Mouse (Mus musculus) gastrocnemius, postnatal 25 days (tissue): Measurements from ENCODE around the gene Wipf1. TPM values are rescaled to one million over a fixed set of nuclear protein-coding genes. Genes with fewer than 3 reads are reported as not detected.

Experiments
- DNase-seq: peaks from one replicate; pipeline ENCODE4 v3.0.0; 2022
- total RNA-seq, 2 experiments: library from RNA; stranded (reverse); gene quantifications; 1 replicate in 1 of 2; 2 replicates in 1 of 2; pipeline ENCODE4 v1.2.3; 2021

The Wipf1 gene
- total RNA-seq, 2 experiments from 2014 or later, result 11.2 to 11.5 TPM

DNA sequence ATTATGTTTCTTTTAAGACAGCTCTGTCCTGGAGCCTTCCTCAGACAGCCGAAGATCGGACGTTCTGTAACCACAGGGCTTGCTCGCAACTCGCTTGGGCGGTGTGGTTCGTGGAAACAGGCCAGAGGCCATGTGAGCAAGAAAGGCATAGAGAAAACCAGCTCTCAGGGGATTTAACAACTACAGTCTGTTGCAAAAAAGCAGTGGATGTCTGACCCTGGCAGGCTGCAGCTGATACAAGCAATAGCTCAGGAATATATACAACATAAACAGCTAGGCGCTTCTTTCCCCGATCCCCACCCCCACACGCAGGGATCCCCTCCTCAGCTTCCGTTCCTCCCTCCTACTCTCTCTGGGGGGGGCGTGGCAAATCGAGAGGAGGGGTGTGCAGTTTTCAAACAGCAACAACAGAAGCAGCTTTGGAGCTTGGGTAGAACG, 97.6 kb downstream of the Wipf1 start:
- peak; percentile 36 for DNase-seq

DNA sequence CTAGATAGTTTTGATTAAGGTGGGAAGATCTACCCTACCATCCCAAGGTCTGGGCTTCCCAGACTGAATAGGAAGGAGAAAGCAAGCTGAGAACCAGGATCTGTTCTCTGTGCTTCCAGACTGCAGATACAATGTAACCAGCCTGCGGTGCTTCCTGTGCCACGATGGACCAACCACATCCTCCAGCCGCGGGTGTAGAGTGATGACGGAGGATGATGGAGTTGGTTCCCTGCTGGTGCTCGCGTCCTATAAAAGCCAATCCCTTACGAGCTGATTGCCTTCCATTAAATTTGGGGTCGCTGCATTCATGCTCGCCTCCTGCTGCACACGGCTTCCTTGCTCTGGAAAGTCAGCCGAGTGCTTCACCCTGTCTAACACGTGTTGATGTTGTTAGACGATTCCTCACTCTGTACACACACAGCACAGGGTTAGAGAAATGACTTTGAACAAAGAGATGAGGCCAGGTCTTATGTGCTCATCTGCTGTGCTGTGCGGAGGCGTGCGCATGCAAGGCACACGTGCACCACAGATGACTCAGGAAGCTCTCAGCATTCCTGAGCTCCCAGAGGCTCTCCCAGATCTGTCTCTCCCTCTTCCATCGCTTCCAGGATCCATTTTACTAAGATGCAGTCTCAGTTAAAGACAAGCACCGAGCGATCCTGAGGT, 100.6 kb downstream of the Wipf1 start:
- peak; percentile 60 for DNase-seq

DNA sequence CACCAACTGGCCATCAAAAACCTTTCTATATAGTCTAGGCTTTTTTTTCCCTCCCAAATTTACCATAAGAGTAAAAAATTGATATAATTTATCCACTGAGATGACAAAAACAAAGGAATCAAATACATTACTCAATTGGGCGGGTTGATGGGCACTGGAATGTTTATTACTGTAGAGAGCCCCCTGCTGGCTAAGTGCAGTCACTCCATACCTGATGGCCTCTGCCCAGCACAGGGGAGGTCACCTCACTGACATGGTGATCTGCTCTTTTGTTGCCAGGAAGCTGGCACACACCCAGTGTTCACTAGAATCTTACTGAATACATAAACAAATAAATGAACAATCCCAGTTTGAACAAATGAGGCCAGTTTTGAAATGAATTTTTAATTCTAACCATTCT, 102.2 kb downstream of the Wipf1 start:
- no peak for DNase-seq

DNA sequence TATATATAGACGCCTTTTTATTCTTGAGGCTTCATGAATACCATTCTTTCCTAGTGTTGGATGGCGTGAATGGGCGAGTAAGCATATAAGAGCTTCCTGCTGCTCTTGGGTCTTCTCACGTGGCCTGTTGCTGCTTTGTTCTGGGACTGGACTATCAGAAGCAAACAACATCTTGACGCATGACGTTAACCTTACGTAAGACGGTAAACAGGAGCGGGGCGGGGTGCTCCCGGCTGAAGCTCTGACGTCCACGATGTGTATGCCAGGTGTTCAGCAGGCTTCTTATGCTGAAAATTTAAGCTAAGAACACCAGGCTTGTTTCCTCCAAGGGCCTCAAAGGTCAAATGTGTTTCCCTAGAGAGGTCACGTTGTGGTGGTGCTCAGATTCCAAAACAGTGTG, 103.7 kb downstream of the Wipf1 start:
- no peak for DNase-seq

DNA sequence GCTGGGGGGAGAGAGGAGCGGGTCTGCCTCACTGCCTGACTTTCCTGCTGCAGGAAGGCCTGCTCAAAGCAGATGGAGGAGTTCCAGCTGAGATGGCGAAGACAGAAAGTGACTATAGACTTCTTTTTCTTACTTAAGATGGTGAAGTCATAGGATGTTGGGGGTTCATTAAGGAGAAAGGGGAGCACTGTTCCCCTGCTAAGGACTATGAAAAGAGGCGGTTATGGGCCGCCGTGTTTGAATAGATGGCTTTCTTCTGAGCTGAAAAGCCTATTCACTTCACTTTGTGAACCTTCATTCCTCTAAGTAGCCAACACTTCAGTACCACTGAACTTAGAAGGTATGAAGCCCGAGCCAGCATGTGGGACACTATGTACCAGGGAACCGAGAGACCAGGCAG, 109.8 kb downstream of the Wipf1 start:
- DNase-seq, result no peak

DNA sequence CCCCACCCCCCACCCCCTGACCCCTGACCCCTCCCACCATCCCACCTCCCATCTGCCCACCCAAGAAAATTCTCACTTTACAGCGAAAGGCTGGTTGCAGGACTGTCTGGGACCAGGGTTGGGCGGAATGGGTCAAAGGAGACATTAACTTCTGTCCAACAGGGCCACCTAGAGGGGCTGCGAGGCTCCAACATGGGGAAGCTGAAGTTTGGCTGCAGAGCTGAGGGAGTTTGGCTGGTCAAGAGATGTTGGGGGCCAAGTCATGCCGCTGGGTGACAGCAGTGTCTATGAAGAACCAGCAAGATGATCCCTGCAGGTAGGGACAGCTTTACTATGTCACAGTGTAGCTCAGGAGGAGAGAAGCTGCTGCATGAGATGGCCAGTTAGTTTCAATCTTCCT, 110.2 kb downstream of the Wipf1 start:
- DNase-seq, result peak; percentile 27

DNA sequence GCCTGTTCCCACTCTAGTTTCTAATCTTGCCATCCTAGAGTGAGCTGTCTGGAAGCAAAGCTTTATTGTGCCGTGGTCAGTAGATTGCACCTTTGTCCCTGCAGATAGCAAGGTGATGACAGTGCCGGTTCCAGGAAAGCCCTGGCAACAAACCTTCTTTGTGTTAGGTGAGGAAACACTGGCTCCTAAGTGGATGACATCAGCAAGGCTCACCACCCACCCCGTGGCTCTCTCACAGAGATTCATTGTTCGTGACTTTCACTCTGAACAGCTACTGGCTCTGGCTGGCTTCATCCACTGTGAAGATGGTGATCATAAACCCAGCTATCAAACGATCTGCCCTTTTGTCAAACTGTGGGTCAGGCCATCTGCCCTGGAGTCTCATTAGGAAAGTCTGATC, 113.6 kb downstream of the Wipf1 start:
- no peak for DNase-seq

DNA sequence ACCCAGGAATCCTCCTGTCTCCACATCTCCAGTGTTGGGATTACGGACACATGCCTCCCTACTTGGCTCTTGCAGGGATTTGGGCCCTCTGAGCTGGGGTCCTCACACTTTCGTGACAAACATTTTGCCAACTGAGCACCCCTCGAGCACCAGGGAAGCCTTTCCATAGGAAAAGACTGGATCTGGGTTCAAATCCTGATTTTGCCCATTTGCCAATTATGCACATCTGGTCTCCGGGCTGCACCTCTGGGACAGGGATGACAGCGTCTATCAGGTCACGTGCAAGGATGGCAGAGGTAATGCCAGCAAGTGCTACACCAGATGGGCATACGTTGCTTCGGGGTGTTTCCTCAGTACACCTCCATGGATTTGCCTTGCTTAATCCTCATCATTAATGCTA, 119.5 kb downstream of the Wipf1 start:
- no peak for DNase-seq

DNA sequence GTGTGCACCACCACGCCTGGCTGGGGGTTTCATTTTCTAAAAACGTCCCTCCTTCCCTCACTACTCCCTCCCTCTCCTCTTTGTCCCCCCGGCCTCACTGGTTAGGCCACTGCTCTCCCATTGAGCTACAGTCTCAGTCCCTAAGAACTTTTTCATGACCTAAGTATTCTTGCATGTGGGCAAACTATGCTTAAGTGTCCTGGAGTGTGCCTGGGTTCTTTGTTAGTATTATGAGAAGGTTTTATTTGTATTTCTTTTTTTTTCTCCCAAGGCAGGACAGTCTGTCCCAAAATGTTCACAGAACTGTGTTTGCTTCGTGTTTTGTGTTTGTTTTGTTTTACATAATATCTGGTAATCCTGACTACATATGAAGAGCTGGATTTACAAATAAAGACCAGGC, 121.9 kb downstream of the Wipf1 start:
- no peak for DNase-seq

DNA sequence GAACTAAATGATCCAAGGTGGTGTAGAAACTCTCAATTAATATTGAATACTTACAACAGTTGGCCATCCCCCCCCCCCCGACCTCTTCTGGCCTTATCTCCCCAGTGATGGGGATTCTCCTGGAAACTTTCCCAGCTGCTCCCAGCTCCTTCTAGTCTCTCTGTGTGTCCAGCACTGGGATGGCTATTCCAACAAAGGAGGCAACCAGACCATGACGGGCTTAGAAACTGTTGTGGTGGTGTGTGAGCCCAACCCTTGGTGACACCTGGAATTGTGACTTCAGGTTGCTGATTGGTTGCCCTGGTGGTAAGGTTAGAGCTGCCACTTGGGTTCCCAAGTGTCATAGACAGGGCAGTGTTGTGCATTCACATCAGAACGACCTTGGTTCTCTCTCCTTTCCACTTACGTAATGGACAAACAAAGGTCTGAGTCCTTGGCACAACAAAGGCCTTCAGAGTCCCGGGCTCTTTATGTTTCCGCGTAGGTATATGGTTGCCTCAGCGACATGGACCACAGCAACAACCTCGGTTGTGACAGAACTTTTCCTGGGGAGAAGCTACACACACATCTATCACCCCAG, 123.1 kb downstream of the Wipf1 start:
- no peak for DNase-seq

DNA sequence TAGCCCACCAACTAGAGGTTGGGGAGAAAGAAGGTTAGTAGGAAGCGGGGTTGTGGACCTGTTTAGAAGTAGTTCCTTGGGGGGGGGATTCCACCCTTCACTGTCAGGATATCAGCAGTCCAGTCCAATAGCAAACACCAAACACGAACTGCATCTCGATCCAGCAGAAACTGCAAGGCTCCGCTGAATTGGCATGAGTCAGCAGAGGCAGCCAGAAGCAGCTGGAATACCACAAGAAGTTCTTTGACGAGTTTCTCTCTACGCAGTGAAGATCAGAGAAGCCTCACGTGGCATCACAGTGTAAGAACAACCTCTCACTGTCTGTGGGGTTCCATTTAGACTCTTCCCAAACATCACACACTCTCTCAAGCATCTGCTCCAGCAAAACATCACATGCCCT, 124.6 kb downstream of the Wipf1 start:
- no peak for DNase-seq

DNA sequence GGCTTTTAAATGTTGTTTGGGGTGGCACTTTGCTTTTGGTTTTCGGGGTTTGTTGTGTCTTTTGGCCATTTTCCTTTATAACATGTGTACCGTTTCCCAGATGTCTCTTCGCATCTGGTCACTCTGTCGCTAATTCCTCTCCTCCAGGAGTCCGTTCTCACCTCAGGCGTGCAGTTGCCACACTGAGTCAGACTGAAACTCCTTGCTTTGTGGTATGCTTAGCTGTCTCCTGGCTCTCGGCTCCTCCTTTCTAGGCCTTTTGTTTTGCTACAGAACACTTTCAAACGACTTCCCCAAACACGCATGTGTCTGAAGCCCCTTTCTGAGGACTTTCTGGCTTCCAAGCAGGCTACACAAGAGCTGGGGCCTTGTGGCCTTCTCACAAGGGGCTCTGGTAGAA, 125.1 kb downstream of the Wipf1 start:
- DNase-seq, result no peak

DNA sequence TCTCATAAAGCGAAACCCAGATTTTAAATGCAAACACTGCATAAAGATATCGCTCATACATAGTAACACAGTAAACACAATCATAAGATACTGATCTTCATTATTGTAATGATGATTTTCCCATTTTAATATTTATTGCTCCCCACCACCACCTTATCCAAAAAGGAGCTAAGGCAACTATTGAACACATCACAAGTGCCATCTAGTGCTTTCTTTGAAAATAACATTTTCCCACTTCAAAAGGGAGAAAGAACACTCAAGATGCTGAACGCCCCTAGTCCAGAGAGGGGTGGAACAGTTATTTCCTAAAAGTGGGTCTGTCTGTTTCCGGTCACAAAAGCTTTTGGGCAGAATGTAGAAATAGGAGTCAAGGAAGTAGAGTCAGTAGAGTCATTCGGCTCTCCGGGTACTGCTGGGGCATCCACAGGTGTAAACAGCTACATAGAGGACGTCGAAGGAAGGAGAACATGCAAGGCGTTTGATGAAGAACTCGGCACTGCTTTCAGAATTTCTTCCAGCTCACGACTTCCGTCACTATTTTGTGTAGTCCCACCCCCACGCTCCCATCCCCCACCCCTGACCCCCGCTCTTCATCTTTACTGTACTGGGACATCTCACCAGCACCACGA, 126.0 kb downstream of the Wipf1 start:
- no peak for DNase-seq

DNA sequence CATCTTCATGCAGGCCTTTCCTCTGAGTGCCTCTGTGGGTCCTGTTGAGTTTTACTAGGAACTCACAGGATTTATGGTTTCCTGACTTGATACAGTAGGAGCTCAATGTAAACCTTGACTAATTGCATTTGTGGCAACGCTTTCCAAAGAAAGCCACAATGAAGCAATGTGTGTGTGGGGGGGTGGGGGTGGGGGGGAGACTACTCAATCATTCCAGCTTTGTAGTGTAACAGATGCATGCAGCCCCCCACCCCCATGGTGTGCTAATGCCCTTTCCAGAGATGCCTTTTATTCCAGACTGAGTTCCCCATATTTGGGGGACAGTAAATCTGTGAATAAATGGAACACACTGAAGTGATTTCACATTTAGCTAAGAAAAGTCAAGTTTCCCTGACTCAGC, 127.8 kb downstream of the Wipf1 start:
- DNase-seq, result no peak

DNA sequence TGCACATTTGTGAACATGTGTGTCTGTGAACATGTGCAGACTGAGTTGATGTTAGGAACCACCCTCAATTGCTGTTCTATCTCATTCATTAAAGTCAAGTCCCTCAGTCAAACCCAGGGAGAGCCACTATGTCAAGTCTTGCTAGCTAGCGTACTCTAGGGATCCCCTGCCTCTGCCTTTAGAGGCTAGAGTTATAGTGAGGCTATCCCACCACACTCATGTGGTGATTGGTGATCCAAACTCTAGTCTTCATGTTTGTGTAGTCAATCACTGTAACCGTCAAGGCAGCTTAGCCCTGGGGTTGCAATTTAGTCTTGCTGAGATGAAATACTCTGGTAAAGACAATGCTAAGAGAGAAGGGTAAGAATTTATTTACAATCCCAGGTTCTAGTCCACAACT, 132.1 kb downstream of the Wipf1 start:
- DNase-seq, result no peak

DNA sequence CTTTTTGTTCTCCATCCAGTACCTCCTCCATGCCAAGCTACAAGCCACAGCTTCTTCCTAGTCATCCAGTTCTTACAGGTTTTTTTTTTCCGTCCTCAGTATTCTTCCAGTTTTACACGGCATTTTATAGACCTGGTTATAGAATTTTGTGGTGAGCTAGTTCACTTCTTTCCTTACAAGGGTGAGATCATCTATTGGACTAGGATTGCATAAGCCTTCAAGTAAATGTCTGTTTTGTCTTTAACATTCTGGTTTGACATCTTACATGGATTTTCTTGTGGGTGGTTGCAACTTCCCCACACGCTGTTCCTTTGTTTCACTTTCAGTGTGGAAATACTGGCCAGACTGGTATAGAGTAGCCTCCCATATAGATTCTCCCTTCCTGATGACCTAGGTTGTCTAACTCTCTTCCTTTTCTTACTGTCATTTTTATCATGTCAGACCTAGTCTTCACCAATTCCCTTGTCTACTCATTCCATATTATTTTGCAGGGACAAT, 132.7 kb downstream of the Wipf1 start:
- DNase-seq, result no peak

DNA sequence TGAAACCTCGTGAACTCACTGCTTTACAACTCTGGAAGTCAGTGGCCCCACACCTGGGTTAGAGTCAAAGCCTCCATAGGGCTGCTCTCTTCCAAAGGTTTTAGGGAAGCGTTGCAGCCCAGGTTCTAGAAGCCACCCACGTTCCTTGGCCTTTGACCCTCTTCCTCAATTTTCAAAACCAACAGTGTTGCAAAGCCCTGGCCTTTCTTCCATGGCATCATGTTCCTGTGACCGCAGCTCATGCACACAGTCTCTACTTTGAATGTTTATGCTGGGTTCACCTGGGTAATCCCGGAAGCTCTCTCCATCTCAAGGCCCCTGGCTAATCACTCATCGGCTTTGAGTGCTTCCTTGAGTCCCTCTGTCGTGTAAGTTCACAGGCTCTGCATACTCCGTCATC, 134.0 kb downstream of the Wipf1 start:
- no peak for DNase-seq

DNA sequence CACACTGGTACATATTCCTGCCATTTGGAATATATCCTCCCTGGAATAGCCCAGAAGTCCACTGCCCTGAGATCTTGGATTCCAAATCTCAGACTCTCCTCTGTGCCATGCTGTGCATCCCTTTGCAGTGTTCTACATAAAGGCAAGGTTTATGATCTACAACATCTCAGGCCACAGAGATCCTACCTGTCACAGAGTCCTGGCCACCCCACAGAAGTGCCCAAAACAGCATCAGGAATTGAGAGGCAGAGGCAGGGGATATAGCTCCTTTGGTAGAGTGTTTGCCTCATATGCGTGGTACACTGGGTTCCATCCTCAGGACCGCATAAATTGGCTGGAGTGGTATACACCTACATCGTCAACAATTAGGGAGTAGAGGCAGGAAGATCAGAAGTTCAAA, 135.1 kb downstream of the Wipf1 start:
- DNase-seq, result no peak

DNA sequence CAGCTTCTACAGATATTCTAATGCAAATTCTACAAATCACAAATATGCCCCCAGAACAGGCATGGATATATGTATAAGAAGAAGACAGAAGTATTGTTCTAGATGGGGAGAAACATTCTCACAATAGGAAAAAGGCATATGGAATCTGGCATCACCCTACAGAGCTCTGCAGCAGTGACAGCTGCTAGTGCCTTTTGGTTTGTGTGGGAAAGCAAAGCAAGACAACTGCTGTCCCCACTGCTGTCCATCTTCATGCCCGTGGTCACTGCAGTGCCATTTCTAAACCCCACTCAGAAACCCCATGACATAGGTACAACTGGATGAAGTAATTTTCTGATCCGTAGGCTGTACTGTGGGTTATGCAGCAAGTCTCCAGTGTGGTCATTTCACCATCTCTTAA, 136.8 kb downstream of the Wipf1 start:
- DNase-seq, result no peak

DNA sequence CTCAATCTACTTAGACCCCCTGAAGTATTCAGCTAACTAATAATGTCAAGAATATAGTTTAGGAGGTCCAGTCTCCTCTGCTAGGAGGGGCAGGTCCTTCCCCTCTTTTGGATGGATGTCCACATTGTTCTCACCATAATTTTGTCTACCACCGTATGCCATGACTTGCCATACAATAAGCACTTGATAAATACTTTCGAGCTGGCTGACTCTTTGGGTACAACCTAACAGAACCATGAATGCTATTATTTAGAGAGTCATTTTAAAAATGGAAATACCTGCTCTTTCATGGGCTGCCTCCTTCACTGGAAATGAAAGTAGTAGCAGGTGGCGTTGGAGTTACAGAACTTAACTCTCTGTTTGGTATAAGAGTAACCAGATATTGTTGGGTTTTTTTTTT, 139.6 kb downstream of the Wipf1 start:
- DNase-seq, result no peak

DNA sequence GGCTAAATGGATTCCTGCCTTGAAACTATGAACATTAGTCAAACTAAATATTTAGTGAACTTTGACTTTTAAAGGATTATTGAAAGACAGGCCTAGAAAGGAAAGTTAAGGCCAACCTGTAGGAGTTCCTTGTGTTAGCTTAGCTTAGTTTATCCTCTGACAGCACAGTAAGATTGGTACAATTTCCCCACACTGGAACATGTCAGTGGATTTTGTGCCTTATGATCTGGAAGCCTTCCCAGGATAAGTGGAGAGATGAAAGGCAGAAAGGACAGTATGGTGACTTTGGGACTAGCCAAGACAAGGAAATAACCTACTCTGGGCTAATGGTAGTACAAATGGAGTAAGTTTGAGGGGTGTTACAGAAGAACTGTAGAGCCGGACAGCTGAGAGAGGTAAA, 141.7 kb downstream of the Wipf1 start:
- DNase-seq, result no peak

DNA sequence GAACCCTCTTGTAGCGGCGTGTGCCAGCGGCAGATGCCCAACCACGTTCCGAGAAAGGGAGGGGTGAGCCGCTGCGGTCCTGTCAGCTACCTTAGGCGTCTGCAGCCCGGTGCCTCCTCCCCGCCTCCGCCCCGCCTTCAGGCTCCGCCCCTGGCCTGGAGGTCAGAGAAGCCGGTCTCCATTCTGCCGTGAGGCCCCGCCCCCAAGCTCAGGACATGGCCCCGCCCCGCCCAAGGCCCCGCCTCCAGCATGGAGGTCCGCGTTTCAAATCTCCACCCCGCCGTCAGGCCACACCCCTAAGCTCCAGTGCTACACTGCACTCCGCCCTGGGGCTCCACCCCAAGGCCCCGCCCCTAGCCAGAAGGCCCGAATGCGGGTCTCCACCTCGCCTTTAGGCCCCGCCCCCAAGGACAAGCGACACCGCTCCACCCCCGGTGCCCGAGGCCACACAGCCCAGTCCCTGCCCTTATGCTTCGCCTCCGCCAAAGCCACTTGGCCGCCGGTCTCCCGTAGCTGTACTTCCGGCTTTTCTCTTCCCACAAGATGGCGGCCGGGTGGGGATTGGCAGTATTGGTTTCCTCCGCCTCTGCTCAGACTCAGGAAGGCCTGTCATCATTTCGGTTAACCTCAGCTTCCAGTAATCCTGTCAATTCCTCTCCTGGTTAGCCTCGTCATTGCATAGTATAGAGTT, 143.0 kb downstream of the Wipf1 start, which contains the start of gene Gpr155:
Gene Gpr155 (minus strand): TSS at position 217 of the 691 bp plus-strand sequence.
- DNase-seq, result peak; percentile 100
